Mouse (Mus musculus) limb, embryonic 14.5 days (tissue): ENCODE results near the gene Ogfrl1. TPM values are rescaled to one million over a fixed set of nuclear protein-coding genes. Genes with fewer than 3 reads are reported as not detected.

Experiments
- ATAC-seq: fragments of 200-750 bp; cut with Nextera tagmentation; 2 replicates; pipeline ENCODE4 v1.8.0; 2017; ENCODE audit warnings: low read depth, moderate number of reproducible peaks, moderate TSS enrichment; ENCODE audit not compliant: low FRiP score
- DNase-seq: peaks from one replicate; pipeline ENCODE4 v3.0.0-alpha.2; 2015; ENCODE audit warnings: low spot score
- H3K27ac ChIP-seq: fragments of 300-500 bp; sonication (generic); replicated peaks from 2 replicates; pipeline ENCODE4 v1.5.1; 2014; ENCODE audit warnings: low read depth, mild to moderate bottlenecking, low read length, moderate library complexity, mixed read lengths
- H3K27me3 ChIP-seq: fragments of 300-500 bp; sonication (generic); 2 replicates; pipeline ENCODE4 v1.6.1; 2014; ENCODE audit warnings: low read length, mixed read lengths; ENCODE audit not compliant: control insufficient read depth, insufficient read depth
- H3K36me3 ChIP-seq: fragments of 300-500 bp; sonication (generic); 2 replicates; pipeline ENCODE4 v1.6.1; 2014; ENCODE audit warnings: mild to moderate bottlenecking, low read length, moderate library complexity, mixed read lengths; ENCODE audit not compliant: control insufficient read depth, insufficient read depth
- H3K4me1 ChIP-seq: fragments of 300-500 bp; sonication (generic); 2 replicates; pipeline ENCODE4 v1.6.1; 2014; ENCODE audit warnings: antibody characterized with exemption, low read length, mixed read lengths; ENCODE audit not compliant: control insufficient read depth, insufficient read depth
- H3K4me2 ChIP-seq: fragments of 300-500 bp; sonication (generic); replicated peaks from 2 replicates; pipeline ENCODE4 v1.6.1; 2014; ENCODE audit warnings: low read depth, mild to moderate bottlenecking, low read length, moderate library complexity; ENCODE audit not compliant: severe bottlenecking
- H3K4me3 ChIP-seq: fragments of 300-500 bp; sonication (generic); replicated peaks from 2 replicates; pipeline ENCODE4 v1.5.1; 2014; ENCODE audit warnings: low read length
- H3K9ac ChIP-seq: fragments of 300-500 bp; sonication (generic); 2 replicates; pipeline ENCODE4 v1.6.1; 2014; ENCODE audit warnings: mild to moderate bottlenecking, low read depth, low read length, moderate library complexity; ENCODE audit not compliant: severe bottlenecking
- H3K9me3 ChIP-seq: fragments of 300-500 bp; sonication (generic); 2 replicates; pipeline ENCODE4 v1.6.1; 2016; ENCODE audit warnings: low read length; ENCODE audit not compliant: control insufficient read depth
- POLR2A ChIP-seq: fragments of 200-500 bp; IDR thresholded peaks from 2 replicates; pipeline ENCODE4 v1.8.0; 2012; ENCODE audit warnings: inconsistent platforms, mild to moderate bottlenecking, moderate library complexity, borderline replicate concordance; ENCODE audit not compliant: insufficient read depth, insufficient read length; ENCODE audit errors: extremely low read depth
- WGBS: fragments of 180-500 bp; shearing (Covaris S2); extraction: QIAGEN DNeasy Blood & Tissue Kit; methylation state at CpG from one replicate; pipeline ENCODE4 v1.1.7; 2014; 5-methylcytosine and 5-hydroxymethylcytosine counted together
- polyA plus RNA-seq, 2 experiments: library from polyadenylated mRNA; depleted of rRNA in 1 of 2; stranded (reverse) in 1 of 2; unstranded in 1 of 2; fragments of >200 nt; fragmentation: Nextera tagmentation in 1 of 2; extraction: Ambion mirVana in 1 of 2; gene quantifications; 2 replicates each; pipeline versions ENCODE4 v1.2.1 to v1.2.3; 2012 to 2014

The Ogfrl1 gene
- polyA plus RNA-seq, 2 experiments = 7.8 to 11.5 TPM

GRCm38 (mm10) chr1:23391744-23392143, 5.8 kb downstream of the Ogfrl1 start:
- H3K9ac ChIP-seq = no peak overlapping the region
- H3K4me3 ChIP-seq = no peak overlapping the region
- no peaks in the 10 kb centered on the region for H3K9me3 ChIP-seq
- no peak overlapping the region for H3K27ac ChIP-seq
- TF ChIP-seq POLR2A = no peak
- no peaks in the 10 kb centered on the region for H3K36me3 ChIP-seq
- H3K4me1 ChIP-seq = no peaks in the 10 kb centered on the region
- ATAC-seq = no peak
- 89% methylated on average over 7 of the region's 7 CpGs for WGBS
- no peak for DNase-seq
- H3K27me3 ChIP-seq = no peaks in the 10 kb centered on the region
- no peak overlapping the region for H3K4me2 ChIP-seq

GRCm38 (mm10) chr1:23384326-23384725, 13.2 kb downstream of the Ogfrl1 start:
- Histone ChIP-seq H3K27me3 (no peaks in the 10 kb centered on the region), H3K4me2 (no peak overlapping the region), H3K9ac (no peak overlapping the region), H3K36me3 (no peaks in the 10 kb centered on the region), H3K4me3 (no peak overlapping the region), H3K4me1 (peaks cover 4% of the 10 kb centered on the region; the same call in 1 of the 2 replicates), H3K27ac (no peak overlapping the region), H3K9me3 (no peaks in the 10 kb centered on the region)
- ATAC-seq (no peak), DNase-seq (no peak)
- 90% methylated on average over 6 of the region's 6 CpGs for WGBS
- no peak for TF ChIP-seq POLR2A

GRCm38 (mm10) chr1:23382806-23383653, 14.5 kb downstream of the Ogfrl1 start:
- DNase-seq (peak; percentile 89), ATAC-seq (peak; percentile 95)
- peaks cover 4% of the 10 kb centered on the region; the same call in 1 of the 2 replicates for H3K4me1 ChIP-seq
- no peak for TF ChIP-seq POLR2A
- H3K4me2 ChIP-seq = peak overlapping the region; percentile 96
- peak overlapping the region; percentile 75 for H3K4me3 ChIP-seq
- no peaks in the 10 kb centered on the region for H3K9me3 ChIP-seq
- H3K36me3 ChIP-seq = no peaks in the 10 kb centered on the region
- peak overlapping the region; percentile 78 for H3K27ac ChIP-seq
- H3K27me3 ChIP-seq = no peaks in the 10 kb centered on the region
- under 1% methylated on average over 33 of the region's 93 CpGs for WGBS
- peak overlapping the region; percentile 80 for H3K9ac ChIP-seq

GRCm38 (mm10) chr1:23382461-23382805, 15.1 kb downstream of the Ogfrl1 start:
- no peaks in the 10 kb centered on the region for H3K9me3 ChIP-seq
- H3K36me3 ChIP-seq = no peaks in the 10 kb centered on the region
- H3K9ac ChIP-seq = peak overlapping the region; percentile 80
- peak overlapping the region; percentile 96 for H3K4me2 ChIP-seq
- H3K4me3 ChIP-seq = peak overlapping the region; percentile 75
- H3K4me1 ChIP-seq = peaks cover 4% of the 10 kb centered on the region; the same call in 1 of the 2 replicates
- TF ChIP-seq POLR2A = no peak
- peak; percentile 10 for ATAC-seq
- WGBS = under 1% methylated on average over 14 of the region's 21 CpGs
- no peaks in the 10 kb centered on the region for H3K27me3 ChIP-seq
- H3K27ac ChIP-seq = peak overlapping the region; percentile 78
- no peak for DNase-seq

GRCm38 (mm10) chr1:23382037-23382436, 15.5 kb downstream of the Ogfrl1 start:
- Histone ChIP-seq H3K36me3 (no peaks in the 10 kb centered on the region), H3K9me3 (no peaks in the 10 kb centered on the region), H3K9ac (peak overlapping the region; percentile 80), H3K4me1 (peaks cover 4% of the 10 kb centered on the region; the same call in 1 of the 2 replicates), H3K4me3 (peak overlapping the region; percentile 75), H3K27me3 (no peaks in the 10 kb centered on the region), H3K4me2 (peak overlapping the region; percentile 96), H3K27ac (no peak overlapping the region)
- TF ChIP-seq POLR2A = no peak
- ATAC-seq (no peak), DNase-seq (no peak)
- WGBS = 12% methylated on average over 9 of the region's 9 CpGs
